Mouse (Mus musculus) limb, embryonic 11.5 days (tissue): ENCODE data around the gene Hoxb3. TPM values are rescaled to one million over a fixed set of nuclear protein-coding genes. Genes with fewer than 3 reads are reported as not detected.

ENCODE experiments used
- ATAC-seq: fragments of 200-750 bp; cut with Nextera tagmentation; 2 replicates; pipeline ENCODE4 v1.8.0; 2017; ENCODE audit warnings: low read depth; ENCODE audit not compliant: insufficient number of reproducible peaks, low FRiP score, low TSS enrichment
- DNase-seq: peaks from one replicate; pipeline ENCODE4 v3.0.0-alpha.2; 2015; ENCODE audit warnings: low spot score
- H3K27ac ChIP-seq: fragments of 300-500 bp; sonication (generic); replicated peaks from 2 replicates; pipeline ENCODE4 v1.5.1; 2014; ENCODE audit warnings: low read depth, mild to moderate bottlenecking, low read length
- H3K27me3 ChIP-seq: fragments of 300-500 bp; sonication (generic); 2 replicates; pipeline ENCODE4 v1.6.1; 2014; ENCODE audit warnings: mild to moderate bottlenecking, low read length, mixed read lengths; ENCODE audit not compliant: control insufficient read depth, insufficient read depth
- H3K36me3 ChIP-seq: fragments of 300-500 bp; sonication (generic); 2 replicates; pipeline ENCODE4 v1.6.1; 2014; ENCODE audit warnings: mild to moderate bottlenecking, low read length, moderate library complexity, mixed read lengths; ENCODE audit not compliant: control insufficient read depth, insufficient read depth
- H3K4me1 ChIP-seq: fragments of 300-500 bp; sonication (generic); 2 replicates; pipeline ENCODE4 v1.6.1; 2014; ENCODE audit warnings: low read length, mixed read lengths; ENCODE audit not compliant: control insufficient read depth, insufficient read depth
- H3K4me2 ChIP-seq: fragments of 300-500 bp; sonication (generic); 2 replicates; pipeline ENCODE4 v1.6.1; 2014; ENCODE audit warnings: low read depth, mild to moderate bottlenecking, moderate library complexity; ENCODE audit not compliant: severe bottlenecking
- H3K4me3 ChIP-seq: fragments of 300-500 bp; sonication (generic); 2 replicates; pipeline ENCODE4 v1.5.1; 2014; ENCODE audit warnings: low read depth, low read length
- H3K9ac ChIP-seq: fragments of 300-500 bp; sonication (generic); 2 replicates; pipeline ENCODE4 v1.6.1; 2014; ENCODE audit warnings: mild to moderate bottlenecking, low read length
- H3K9me3 ChIP-seq: fragments of 300-500 bp; sonication (generic); 2 replicates; pipeline ENCODE4 v1.6.1; 2016; ENCODE audit warnings: low read length; ENCODE audit not compliant: control insufficient read depth
- WGBS: fragments of 180-500 bp; shearing (Covaris S2); extraction: QIAGEN DNeasy Blood & Tissue Kit; methylation state at CpG from one replicate; pipeline ENCODE4 v1.1.7; 2014; 5-methylcytosine and 5-hydroxymethylcytosine counted together
- polyA plus RNA-seq: library from polyadenylated mRNA; unstranded; fragments of >200 nt; fragmentation: Nextera tagmentation; extraction: Ambion mirVana; gene quantifications from 2 replicates; pipeline ENCODE4 v1.2.1, GENCODE M21; 2014

Gene Hoxb3
- polyA plus RNA-seq, 1 experiment from 2014 or later, result 0.68 TPM

DNA sequence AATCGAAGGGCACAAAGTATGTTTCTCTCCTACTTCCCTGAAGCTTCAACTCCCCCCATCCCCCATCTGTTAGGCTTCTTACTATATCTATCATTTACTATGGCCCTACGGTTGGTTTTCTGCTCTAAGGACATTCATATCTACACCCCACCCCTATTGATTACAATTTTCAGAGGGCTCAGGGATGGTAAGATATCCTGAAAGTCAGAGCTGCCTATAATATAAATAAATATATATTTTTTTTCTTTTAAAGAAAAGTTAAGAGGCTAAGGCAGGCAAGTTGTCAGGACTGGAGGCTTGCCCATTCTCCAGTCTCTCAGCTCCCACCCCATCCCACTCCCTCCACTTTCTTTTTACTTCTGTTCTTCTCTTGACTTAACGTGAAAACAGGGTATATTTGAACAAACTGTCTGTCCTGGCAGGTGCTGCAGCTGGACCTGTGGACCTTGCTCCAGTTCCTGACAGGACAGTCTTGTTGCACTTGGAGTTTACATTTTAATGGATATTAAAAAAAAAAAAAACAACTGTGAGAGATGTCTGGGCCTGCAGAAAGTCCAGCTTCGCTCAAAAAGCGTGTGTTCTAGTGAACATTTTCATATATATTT, 23.9 kb downstream of the Hoxb3 start:
- WGBS, result 40% methylated on average over 5 of the region's 5 CpGs
- H3K4me2 ChIP-seq, result no peak overlapping the region
- H3K36me3 ChIP-seq, result no peaks in the 10 kb centered on the region
- H3K27ac ChIP-seq, result no peak overlapping the region
- H3K9me3 ChIP-seq, result no peaks in the 10 kb centered on the region
- DNase-seq (peak; percentile 40), ATAC-seq (no peak)
- H3K9ac ChIP-seq, result no peak overlapping the region
- no peak overlapping the region for H3K4me3 ChIP-seq
- H3K27me3 ChIP-seq, result peaks cover 81% of the 10 kb centered on the region
- peaks cover 33% of the 10 kb centered on the region for H3K4me1 ChIP-seq

DNA sequence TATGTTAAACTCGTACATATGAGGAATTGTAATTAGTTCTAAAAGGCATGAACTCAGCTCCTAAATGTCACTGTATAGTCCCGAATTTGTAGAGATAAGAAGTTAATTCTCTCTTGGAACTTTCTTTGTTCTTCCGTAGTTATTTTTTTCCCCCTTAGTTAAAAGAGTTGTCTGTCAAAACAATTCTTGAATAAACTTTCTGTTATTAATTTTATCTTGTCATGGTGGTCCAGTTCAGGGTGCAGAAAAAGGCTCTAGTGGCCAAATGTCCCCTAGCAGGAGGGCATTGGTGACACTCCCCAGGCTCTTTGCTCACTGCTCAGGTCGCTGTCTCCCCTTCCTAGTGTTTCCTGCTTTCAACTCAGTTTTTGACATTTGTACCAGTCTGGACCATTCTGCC, 24.6 kb downstream of the Hoxb3 start:
- Histone ChIP-seq H3K36me3 (no peaks in the 10 kb centered on the region), H3K4me1 (peaks cover 34% of the 10 kb centered on the region), H3K4me3 (no peak overlapping the region), H3K27ac (no peak overlapping the region), H3K9ac (no peak overlapping the region), H3K9me3 (no peaks in the 10 kb centered on the region), H3K4me2 (peak overlapping the region; percentile 24; the same call in 1 of the 2 replicates), H3K27me3 (peaks cover 76% of the 10 kb centered on the region)
- ATAC-seq (no peak), DNase-seq (no peak)
- 9% methylated on average over 4 of the region's 4 CpGs for WGBS

DNA sequence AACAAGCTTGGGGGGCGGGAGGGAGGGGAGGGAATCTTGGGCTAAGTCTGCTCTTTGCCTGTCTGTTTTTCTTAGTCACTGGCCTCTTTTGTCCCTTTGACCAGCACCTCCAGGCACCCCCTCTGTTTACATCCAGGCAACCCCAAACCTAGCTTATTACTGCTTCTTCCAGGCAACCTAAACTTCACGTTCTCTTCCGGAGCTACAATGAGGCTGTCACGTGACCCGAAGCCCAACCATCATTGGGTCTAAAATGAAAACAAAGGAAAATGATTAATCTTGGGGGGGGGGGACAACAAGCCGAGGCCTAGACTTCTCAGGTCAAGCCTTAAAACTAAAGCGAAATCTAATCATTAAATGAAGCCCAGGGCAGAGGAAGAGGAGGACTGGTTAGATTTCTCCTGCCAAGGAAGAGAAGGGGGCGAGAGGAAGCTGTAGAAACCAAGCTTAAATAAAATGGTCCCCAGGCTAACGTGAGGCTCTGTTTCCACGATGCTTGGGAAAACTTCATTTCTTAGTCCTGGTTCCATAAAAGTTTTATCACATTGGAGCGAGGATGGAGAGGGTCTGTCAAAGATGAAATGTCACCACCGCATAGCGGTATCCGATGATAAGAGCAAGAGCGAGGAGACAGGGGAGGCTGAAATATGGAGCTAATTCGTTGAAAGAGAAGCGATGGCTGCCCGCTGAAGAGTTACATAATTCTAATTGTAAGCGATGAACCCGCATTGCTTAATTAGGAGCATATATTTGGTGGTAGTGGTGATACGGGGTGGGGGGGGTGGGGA, 25.2 kb downstream of the Hoxb3 start:
- Histone ChIP-seq H3K9me3 (no peaks in the 10 kb centered on the region), H3K36me3 (no peaks in the 10 kb centered on the region), H3K9ac (no peak overlapping the region), H3K4me1 (peaks cover 37% of the 10 kb centered on the region), H3K27ac (no peak overlapping the region), H3K27me3 (peaks cover 75% of the 10 kb centered on the region), H3K4me3 (no peak overlapping the region), H3K4me2 (peak overlapping the region; percentile 24; the same call in 1 of the 2 replicates)
- DNase-seq (peak; percentile 55), ATAC-seq (no peak)
- WGBS, result 6% methylated on average over 21 of the region's 21 CpGs

DNA sequence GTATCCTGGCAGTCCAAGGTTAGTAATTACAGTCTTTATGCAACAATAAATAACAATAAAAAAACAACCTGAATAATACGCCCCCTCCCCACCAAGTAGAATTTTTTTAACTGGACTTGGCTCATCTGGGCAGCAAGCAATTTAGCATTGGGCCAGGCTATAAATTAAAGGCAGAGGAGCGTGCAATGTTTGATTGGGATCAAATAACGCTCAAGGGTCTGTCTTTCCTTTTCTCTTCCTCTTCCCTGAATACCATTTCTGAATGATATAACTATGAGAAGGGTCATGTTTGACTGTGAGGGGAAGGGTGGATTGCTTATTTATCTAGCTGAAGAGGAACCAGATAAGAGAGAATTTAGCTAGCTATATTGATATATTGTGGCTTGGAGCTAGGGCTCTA, 25.9 kb downstream of the Hoxb3 start:
- Histone ChIP-seq H3K4me1 (peaks cover 36% of the 10 kb centered on the region), H3K36me3 (no peaks in the 10 kb centered on the region), H3K27ac (no peak overlapping the region), H3K27me3 (peaks cover 68% of the 10 kb centered on the region), H3K4me2 (no peak overlapping the region), H3K9ac (no peak overlapping the region), H3K9me3 (no peaks in the 10 kb centered on the region), H3K4me3 (no peak overlapping the region)
- DNase-seq, result no peak
- WGBS, result 16% methylated on average over 3 of the region's 3 CpGs
- no peak for ATAC-seq

DNA sequence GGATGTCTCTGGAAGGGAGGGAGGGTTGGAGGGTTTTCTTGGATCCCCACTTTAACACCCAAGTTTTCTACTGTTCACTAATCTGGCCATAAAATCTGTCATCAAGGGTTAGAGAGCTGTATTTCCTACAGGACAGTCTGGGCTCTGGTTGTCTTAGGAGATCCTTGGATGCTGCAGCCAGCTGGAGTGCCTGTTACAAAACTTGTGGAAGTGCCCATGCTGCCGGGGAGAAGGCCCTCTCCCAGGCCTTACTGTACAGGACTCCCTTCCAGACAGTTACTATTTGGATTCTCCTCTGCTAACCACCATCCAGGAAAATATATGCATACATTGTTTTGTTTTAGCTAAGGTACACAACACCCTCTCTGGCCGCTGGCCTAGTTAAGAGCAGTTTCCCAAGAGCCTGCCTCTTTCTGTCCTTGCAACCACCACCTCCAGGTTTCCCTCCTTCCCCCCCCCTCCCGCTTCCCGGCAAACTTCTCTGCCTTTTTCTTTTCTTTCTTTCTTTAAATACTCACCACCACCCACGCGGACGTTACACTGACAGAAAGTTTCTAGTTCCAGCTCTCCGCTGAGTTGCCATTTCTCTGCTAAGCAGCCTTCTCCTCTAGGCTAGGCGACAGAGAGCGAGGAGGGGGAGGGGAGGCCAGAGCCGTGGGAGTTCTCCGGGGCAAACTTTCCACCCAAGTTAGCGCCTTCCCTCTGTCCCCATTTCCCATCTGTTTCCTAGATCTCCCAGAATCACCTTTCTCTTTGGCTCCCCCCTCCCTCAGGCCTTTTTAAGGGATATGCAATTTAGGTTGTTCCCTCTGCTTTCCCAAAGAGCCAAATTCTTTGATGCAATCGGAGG, 26.6 kb downstream of the Hoxb3 start:
- peaks cover 30% of the 10 kb centered on the region for H3K4me1 ChIP-seq
- no peak overlapping the region for H3K27ac ChIP-seq
- no peak overlapping the region for H3K4me3 ChIP-seq
- no peaks in the 10 kb centered on the region for H3K9me3 ChIP-seq
- DNase-seq, result peak; percentile 71
- H3K9ac ChIP-seq, result no peak overlapping the region
- WGBS, result 4% methylated on average over 14 of the region's 14 CpGs
- no peaks in the 10 kb centered on the region for H3K36me3 ChIP-seq
- H3K27me3 ChIP-seq, result peaks cover 61% of the 10 kb centered on the region
- ATAC-seq, result no peak
- no peak overlapping the region; the same call in 1 of the 2 replicates for H3K4me2 ChIP-seq

DNA sequence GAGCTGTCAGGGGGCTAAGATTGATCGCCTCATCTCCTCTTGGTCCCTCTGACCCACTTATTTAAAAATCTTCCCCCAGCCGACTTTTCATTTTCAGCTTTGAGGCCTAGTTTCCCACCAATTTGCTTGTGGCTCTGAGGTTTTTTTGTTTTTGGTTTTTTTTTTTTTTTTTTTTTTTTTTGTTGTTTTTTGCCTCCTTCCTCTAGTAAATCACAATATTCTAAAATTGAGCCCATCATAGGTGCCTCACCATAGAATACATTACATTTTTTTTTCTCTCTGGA, 27.2 kb downstream of the Hoxb3 start, which contains the start of gene Hoxb2:
Hoxb2 (plus strand) TSS at position 185 of the 284 bp plus-strand sequence.
- Histone ChIP-seq H3K27me3 (peaks cover 60% of the 10 kb centered on the region), H3K9me3 (no peaks in the 10 kb centered on the region), H3K4me1 (peaks cover 29% of the 10 kb centered on the region), H3K9ac (no peak within 1 kb of the TSS), H3K36me3 (no peaks in the 10 kb centered on the region), H3K4me2 (peak within 1 kb of the TSS; percentile 79; the same call in 1 of the 2 replicates), H3K4me3 (no peak within 1 kb of the TSS), H3K27ac (no peak within 1 kb of the TSS)
- ATAC-seq, result no peak
- 1% methylated on average over 2 of the region's 2 CpGs for WGBS
- DNase-seq, result no peak

DNA sequence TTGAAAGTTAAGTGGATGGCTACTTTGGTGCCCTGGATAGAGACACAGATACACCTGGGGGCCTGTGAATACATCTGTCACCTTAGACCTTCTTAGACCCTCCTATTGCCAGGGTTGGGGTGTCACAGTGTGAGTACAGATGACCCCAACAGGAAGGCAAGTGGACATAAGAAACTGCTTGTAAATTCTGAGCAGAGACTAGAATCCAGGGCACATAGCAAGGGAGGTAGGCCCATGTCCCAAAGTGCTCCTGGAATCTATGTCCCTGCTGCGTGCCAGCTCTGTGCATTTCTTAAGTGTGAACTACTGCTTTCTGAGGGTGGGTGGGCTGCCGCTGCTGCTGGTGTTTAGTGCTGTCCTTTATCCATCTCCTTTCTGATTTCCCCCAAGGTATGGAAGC, 27.7 kb downstream of the Hoxb3 start:
- DNase-seq, result peak; percentile 31
- H3K36me3 ChIP-seq, result no peaks in the 10 kb centered on the region
- no peak overlapping the region for H3K4me3 ChIP-seq
- H3K4me2 ChIP-seq, result peak overlapping the region; percentile 79; the same call in 1 of the 2 replicates
- peaks cover 25% of the 10 kb centered on the region for H3K4me1 ChIP-seq
- peaks cover 55% of the 10 kb centered on the region for H3K27me3 ChIP-seq
- H3K27ac ChIP-seq, result no peak overlapping the region
- 13% methylated on average over 2 of the region's 2 CpGs for WGBS
- no peaks in the 10 kb centered on the region for H3K9me3 ChIP-seq
- H3K9ac ChIP-seq, result no peak overlapping the region
- ATAC-seq, result no peak

DNA sequence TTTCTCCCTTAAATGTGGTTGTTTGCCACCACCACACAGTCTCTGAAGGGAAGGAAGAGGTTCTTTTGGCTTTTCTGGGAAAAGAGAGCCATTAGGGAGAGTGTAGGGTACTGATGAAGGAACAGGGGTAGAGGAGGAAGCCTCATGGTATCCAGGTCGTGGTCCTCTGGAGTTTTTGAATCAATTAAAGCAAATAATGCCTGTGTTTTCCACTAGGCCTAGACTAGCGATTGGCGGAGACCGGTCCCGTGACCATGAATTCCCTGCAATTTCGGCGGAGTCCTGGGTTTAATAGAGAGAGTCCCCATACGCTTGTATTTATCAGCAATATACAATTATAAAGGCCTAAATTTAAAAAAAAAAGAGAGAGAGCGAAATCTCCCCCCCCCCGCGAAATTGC, 28.2 kb downstream of the Hoxb3 start:
- Histone ChIP-seq H3K9me3 (no peaks in the 10 kb centered on the region), H3K27me3 (peaks cover 52% of the 10 kb centered on the region), H3K27ac (no peak overlapping the region), H3K4me2 (peak overlapping the region; percentile 79), H3K4me3 (peak overlapping the region; percentile 59; the same call in 1 of the 2 replicates), H3K36me3 (no peaks in the 10 kb centered on the region), H3K9ac (no peak overlapping the region), H3K4me1 (peaks cover 21% of the 10 kb centered on the region; the same call in 1 of the 2 replicates)
- ATAC-seq (no peak), DNase-seq (peak; percentile 67)
- under 1% methylated on average over 11 of the region's 11 CpGs for WGBS
